Mouse (Mus musculus): ENCODE measurements around the gene Gm43518. TPM values are rescaled to one million over a fixed set of nuclear protein-coding genes. Genes with fewer than 3 reads are reported as not detected.

Gene Gm43518
- polyA plus RNA-seq, 1 experiment from 2014 or later = 3.4 TPM

DNA sequence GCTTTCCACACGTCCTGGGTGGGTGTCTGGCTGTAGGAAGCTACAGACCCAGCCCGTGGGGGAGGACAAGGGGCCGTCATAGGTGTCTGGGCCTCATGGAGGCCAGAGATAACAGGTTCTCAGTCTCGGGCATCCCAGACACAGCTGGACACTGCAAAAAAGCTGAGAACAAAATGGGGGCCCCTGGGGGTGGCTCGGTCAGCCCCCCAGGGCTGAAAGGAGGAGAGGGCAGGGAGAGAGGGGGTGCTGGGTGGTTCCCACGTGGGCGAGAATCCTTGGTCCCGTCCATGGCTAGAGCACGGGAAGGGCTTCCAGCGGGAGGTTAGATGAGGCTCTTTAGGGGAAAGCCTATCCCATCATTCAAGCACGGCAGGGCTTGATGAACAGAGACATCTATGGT, 55.6 kb downstream of the Gm43518 start:
- H3K27ac ChIP-seq = no peak overlapping the region
- H3K4me1 ChIP-seq = no peaks in the 10 kb centered on the region; the same call in none of the 2 replicates
- H3K4me2 ChIP-seq = no peak overlapping the region
- H3K36me3 ChIP-seq (replicated peaks) = no peaks in the 10 kb centered on the region
- no peak overlapping the region for H3K9ac ChIP-seq
- H3K27me3 ChIP-seq = no peaks in the 10 kb centered on the region
- H3K9me3 ChIP-seq = no peaks in the 10 kb centered on the region
- WGBS = 77% methylated on average over 11 of the region's 11 CpGs
- no peak overlapping the region for H3K4me3 ChIP-seq (replicated peaks)
- no peak for ATAC-seq (ENCODE audit: low FRiP score)

- WGBS = 86% methylated on average over 9 of the region's 9 CpGs
Measured at GRCm38 (mm10) chr5:123985434-123985833, 58.2 kb downstream of the Gm43518 start.

DNA sequence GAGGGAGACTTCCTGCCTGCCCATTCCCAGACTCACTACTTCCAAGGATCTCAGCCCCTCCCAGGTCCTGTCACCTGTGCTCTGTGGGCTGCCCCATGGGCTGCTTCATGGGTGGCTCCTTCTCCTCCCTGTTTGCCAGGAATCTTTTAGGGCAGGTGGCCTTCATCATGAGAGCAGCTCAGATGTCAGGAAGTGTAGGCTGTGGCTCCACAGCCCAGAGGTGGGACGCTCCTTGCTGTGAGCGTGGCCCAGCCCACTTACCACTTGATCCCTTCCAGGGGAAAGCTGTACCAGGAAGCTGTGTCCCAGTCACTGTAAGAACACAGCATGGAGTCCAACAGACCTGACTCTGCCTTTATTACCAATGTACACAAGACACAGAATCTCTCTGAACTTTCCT, 59.7 kb downstream of the Gm43518 start:
- Histone ChIP-seq H3K4me2 (no peak overlapping the region), H3K9me3 (no peaks in the 10 kb centered on the region), H3K4me3 (replicated peaks) (no peak overlapping the region), H3K36me3 (replicated peaks) (0 out of 2 replicates have a peak, but pooled peaks cover 4% of the 10 kb centered on the region), H3K27ac (no peak overlapping the region), H3K4me1 (peaks cover 9% of the 10 kb centered on the region), H3K9ac (no peak overlapping the region), H3K27me3 (no peaks in the 10 kb centered on the region)
- ATAC-seq (ENCODE audit: low FRiP score) = no peak
- 94% methylated on average over 2 of the region's 2 CpGs for WGBS

More at GRCm38 (mm10) chr5:123985434-123985833, 58.2 kb downstream of the Gm43518 start:
- H3K27me3 ChIP-seq = no peaks in the 10 kb centered on the region
- no peak overlapping the region for H3K4me2 ChIP-seq
- no peak overlapping the region for H3K27ac ChIP-seq
- H3K9ac ChIP-seq = peak overlapping the region; percentile 17; the same call in 1 of the 2 replicates
- H3K9me3 ChIP-seq = no peaks in the 10 kb centered on the region
- 0 out of 2 replicates have a peak, but pooled peaks cover 4% of the 10 kb centered on the region for H3K36me3 ChIP-seq (replicated peaks)
- peaks cover 8% of the 10 kb centered on the region for H3K4me1 ChIP-seq
- ATAC-seq (ENCODE audit: low FRiP score) = no peak
- H3K4me3 ChIP-seq (replicated peaks) = no peak overlapping the region

GRCm38 (mm10) chr5:123987511-123987910, 60.3 kb downstream of the Gm43518 start:
- ATAC-seq (ENCODE audit: low FRiP score) = no peak
- Histone ChIP-seq H3K4me1 (peaks cover 9% of the 10 kb centered on the region; the same call in 1 of the 2 replicates), H3K4me3 (replicated peaks) (no peak overlapping the region), H3K4me2 (no peak overlapping the region), H3K27ac (no peak overlapping the region), H3K9ac (no peak overlapping the region), H3K27me3 (no peaks in the 10 kb centered on the region), H3K36me3 (replicated peaks) (0 out of 2 replicates have a peak, but pooled peaks cover 4% of the 10 kb centered on the region), H3K9me3 (no peaks in the 10 kb centered on the region)
- 88% methylated on average over 4 of the region's 4 CpGs for WGBS

Other genes starting within 250 kb of the Gm43518 start
- 72.0 and 72.7 TPM in 2 replicates for gene Clip1, start 242.8 kb upstream of the Gm43518 start, polyA plus RNA-seq (2016; fragmentation: Nextera tagmentation; extraction: Ambion mirVana)
- 103 and 109 TPM in 2 replicates for gene Zcchc8, start 206.3 kb upstream of the Gm43518 start, polyA plus RNA-seq (2016; fragmentation: Nextera tagmentation; extraction: Ambion mirVana)
- gene Rsrc2, start 178.0 kb upstream of the Gm43518 start, polyA plus RNA-seq (2016; fragmentation: Nextera tagmentation; extraction: Ambion mirVana) = 166 and 179 TPM in 2 replicates
- gene Kntc1, start 177.7 kb upstream of the Gm43518 start, polyA plus RNA-seq (2016; fragmentation: Nextera tagmentation; extraction: Ambion mirVana) = 49.4 and 51.8 TPM in 2 replicates
- gene Hcar2, start 61.9 kb upstream of the Gm43518 start, polyA plus RNA-seq (2016; fragmentation: Nextera tagmentation; extraction: Ambion mirVana) = not detected in 2 replicates
- gene Hcar1, start 47.4 kb upstream of the Gm43518 start, polyA plus RNA-seq (2016; fragmentation: Nextera tagmentation; extraction: Ambion mirVana) = 0.09 and 0.17 TPM in 2 replicates
- 161 and 171 TPM in 2 replicates for gene Denr, start 20.2 kb upstream of the Gm43518 start, polyA plus RNA-seq (2016; fragmentation: Nextera tagmentation; extraction: Ambion mirVana)
- gene Ccdc62, start 3.3 kb downstream of the Gm43518 start, polyA plus RNA-seq (2016; fragmentation: Nextera tagmentation; extraction: Ambion mirVana) = 4.4 and 5.6 TPM in 2 replicates
- gene Hip1r, start 46.2 kb downstream of the Gm43518 start, polyA plus RNA-seq (2016; fragmentation: Nextera tagmentation; extraction: Ambion mirVana) = 16.0 and 17.9 TPM in 2 replicates
- gene Vps37b, start 104.9 kb downstream of the Gm43518 start, polyA plus RNA-seq (2016; fragmentation: Nextera tagmentation; extraction: Ambion mirVana) = 70.5 and 73.4 TPM in 2 replicates
- 2.9 and 3.3 TPM in 2 replicates for gene Abcb9, start 168.4 kb downstream of the Gm43518 start, polyA plus RNA-seq (2016; fragmentation: Nextera tagmentation; extraction: Ambion mirVana)
- gene Ogfod2, start 184.9 kb downstream of the Gm43518 start, polyA plus RNA-seq (2016; fragmentation: Nextera tagmentation; extraction: Ambion mirVana) = 17.7 and 19.1 TPM in 2 replicates
- 92.7 and 97.1 TPM in 2 replicates for gene Arl6ip4, start 188.7 kb downstream of the Gm43518 start, polyA plus RNA-seq (2016; fragmentation: Nextera tagmentation; extraction: Ambion mirVana)

All from forebrain, embryonic 12.5 days (tissue).